Mouse (Mus musculus) hindbrain, embryonic 10.5 days (tissue): ENCODE data around the gene Dlg3. TPM values are rescaled to one million over a fixed set of nuclear protein-coding genes. Genes with fewer than 3 reads are reported as not detected.

Experiments
- DNase-seq: peaks from one replicate; pipeline ENCODE4 v3.0.0-alpha.2; 2017; ENCODE audit warnings: low spot score
- H3K27ac ChIP-seq: fragments of 300-500 bp; sonication (generic); 2 replicates; pipeline ENCODE4 v1.5.1; 2016; ENCODE audit warnings: mild to moderate bottlenecking, moderate library complexity
- H3K27me3 ChIP-seq: fragments of 300-500 bp; sonication (generic); 2 replicates; pipeline ENCODE4 v1.6.1; 2016; ENCODE audit warnings: mild to moderate bottlenecking; ENCODE audit not compliant: poor library complexity, insufficient read depth, severe bottlenecking
- H3K36me3 ChIP-seq: fragments of 300-500 bp; sonication (generic); 2 replicates; pipeline ENCODE4 v1.6.1; 2016; ENCODE audit warnings: mild to moderate bottlenecking, moderate library complexity
- H3K4me1 ChIP-seq: fragments of 300-500 bp; sonication (generic); replicated peaks from 2 replicates; pipeline ENCODE4 v1.6.1; 2016; ENCODE audit warnings: mild to moderate bottlenecking
- H3K4me3 ChIP-seq: fragments of 300-500 bp; sonication (generic); 2 replicates; pipeline ENCODE4 v1.5.1; 2016; ENCODE audit warnings: mild to moderate bottlenecking, moderate library complexity
- H3K9me3 ChIP-seq: fragments of 300-500 bp; sonication (generic); 2 replicates; pipeline ENCODE4 v1.6.1; 2016; ENCODE audit warnings: mild to moderate bottlenecking, moderate library complexity
- WGBS: fragments of 180-500 bp; shearing (Covaris S2); methylation state at CpG from one replicate; pipeline ENCODE4 v1.1.7; 2016; 5-methylcytosine and 5-hydroxymethylcytosine counted together
- polyA plus RNA-seq: library from polyadenylated mRNA; unstranded; fragments of >200 nt; fragmentation: Nextera tagmentation; extraction: Ambion mirVana; gene quantifications from 2 replicates; pipeline ENCODE4 v1.2.1, GENCODE M21; 2016

The Dlg3 gene
- 12.2 and 15.1 TPM in 2 replicates for polyA plus RNA-seq

DNA sequence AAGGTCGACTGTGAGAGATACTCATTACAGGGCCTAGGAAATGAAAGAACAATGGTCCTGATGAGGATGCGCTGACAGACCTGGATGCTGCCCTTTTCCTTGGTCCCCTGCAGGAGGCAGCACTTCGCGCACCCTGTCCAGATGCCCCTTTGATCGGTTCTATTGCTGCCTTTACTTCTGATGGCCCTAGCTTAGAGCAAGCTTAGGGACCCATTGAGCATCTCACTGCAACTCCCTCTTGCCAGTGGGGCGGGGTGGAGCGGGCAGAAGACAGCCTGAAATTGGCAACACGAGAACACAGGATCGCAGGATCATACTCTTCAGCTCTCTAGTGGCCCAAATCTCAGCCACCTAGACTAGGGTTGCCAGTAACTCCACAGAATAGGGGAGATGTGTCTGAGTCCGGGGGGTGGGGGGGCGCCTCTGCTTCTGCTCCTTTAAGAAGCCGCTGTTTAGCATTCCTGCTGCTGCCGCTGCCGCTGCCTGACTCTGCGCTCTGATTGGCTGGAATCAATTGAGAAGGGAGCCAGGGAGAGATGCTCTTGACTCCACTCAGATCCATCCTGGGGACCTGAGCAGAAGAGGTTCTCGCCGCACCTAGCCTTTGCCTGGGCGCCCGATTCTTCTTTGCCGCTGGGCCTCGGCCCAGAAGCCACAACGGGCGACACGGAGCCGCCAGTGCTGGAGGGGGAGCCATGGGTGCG lies at the start of gene Dlg3:
Gene Dlg3 (plus strand): TSS at position 542 of the 704 bp plus-strand sequence.
- H3K4me1 ChIP-seq: peaks cover 6% of the 10 kb centered on the region
- peaks cover 28% of the 10 kb centered on the region for H3K27me3 ChIP-seq
- DNase-seq: peak; percentile 70
- no peaks in the 10 kb centered on the region for H3K9me3 ChIP-seq
- no peaks in the 10 kb centered on the region for H3K36me3 ChIP-seq
- 23% methylated on average over 26 of the region's 26 CpGs for WGBS
- peak within 1 kb of the TSS; percentile 63 for H3K4me3 ChIP-seq
- peak within 1 kb of the TSS; percentile 60 for H3K27ac ChIP-seq

DNA sequence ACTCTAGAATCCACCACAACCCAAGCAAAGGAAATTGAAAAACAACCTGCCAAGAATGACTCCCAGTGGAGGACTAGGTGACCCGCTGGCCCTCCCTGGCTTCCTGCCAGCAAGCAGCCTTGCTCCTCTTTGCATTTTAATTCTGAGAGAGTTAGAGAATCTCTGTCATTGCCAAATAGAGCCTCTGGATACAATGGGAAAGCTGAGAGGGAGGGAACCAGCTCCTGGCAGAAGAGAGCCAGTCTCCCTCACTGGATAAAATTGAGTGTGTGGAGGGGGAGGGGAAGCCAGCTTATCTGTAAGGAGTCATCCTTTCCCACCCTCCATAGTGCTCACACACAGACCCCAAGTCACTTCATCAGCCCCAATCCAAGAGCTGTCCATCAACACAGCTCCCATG lies 38.6 kb upstream of the Dlg3 start:
- Histone ChIP-seq H3K9me3 (no peaks in the 10 kb centered on the region), H3K36me3 (peaks cover 36% of the 10 kb centered on the region), H3K27ac (peak overlapping the region; percentile 84), H3K4me3 (no peak overlapping the region), H3K27me3 (peaks cover 65% of the 10 kb centered on the region), H3K4me1 (peaks cover 32% of the 10 kb centered on the region)
- 34% methylated on average over 1 of the region's 1 CpGs for WGBS
- peak; percentile 6 for DNase-seq

DNA sequence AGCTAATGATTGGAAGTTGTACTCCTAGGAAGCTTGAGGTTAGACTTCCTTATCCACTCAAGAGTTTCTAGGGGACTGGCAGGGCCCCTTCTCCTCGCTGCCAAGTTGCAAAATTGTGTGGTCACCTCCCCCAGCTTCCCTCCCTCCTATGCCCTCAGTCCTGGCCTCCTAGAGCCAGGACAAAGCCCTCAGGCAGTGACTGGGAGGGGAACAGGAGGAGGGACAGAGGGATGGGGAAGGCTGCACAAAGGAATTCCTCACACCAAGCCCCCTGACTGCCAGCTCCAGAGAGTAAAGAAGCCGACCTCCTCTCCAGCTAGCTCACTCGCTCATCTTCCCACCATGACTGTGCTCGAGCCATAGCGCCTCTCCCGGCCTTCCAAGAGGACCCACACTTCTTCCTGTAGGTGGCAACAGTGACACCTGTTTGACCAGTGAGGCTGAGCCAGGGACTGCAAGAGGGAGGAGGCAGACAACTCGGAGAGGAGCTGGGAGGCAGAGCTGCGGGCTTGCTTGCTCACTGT lies 37.8 kb upstream of the Dlg3 start, which contains the start of gene Gdpd2:
Gene Gdpd2 (plus strand): TSS at position 209 of the 524 bp plus-strand sequence.
- WGBS: 11% methylated on average over 8 of the region's 8 CpGs
- Histone ChIP-seq H3K4me3 (peak within 1 kb of the TSS; percentile 47), H3K27ac (peak within 1 kb of the TSS; percentile 84), H3K36me3 (peaks cover 28% of the 10 kb centered on the region), H3K4me1 (peaks cover 32% of the 10 kb centered on the region), H3K27me3 (peaks cover 69% of the 10 kb centered on the region), H3K9me3 (no peaks in the 10 kb centered on the region)
- peak; percentile 62 for DNase-seq

DNA sequence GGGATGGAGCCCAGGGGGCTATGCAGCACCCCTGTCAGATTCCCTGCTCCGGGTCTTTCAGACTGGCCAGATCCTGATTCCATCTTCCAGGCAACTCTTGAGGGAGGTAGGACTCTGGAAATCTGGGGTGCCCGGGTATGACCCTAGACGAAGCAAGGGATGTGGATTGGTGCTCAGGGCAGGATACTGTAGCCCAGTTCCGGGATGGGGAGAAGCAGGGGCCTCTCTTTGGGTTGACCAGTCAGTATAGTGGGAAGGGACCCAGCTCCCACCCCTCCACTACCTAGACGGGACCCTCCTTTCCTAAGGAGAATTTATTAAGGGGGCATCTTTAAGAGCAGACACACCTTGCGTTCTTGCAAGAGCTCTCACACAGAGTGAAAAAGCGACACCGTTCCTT lies 37.3 kb upstream of the Dlg3 start:
- peak overlapping the region; percentile 84 for H3K27ac ChIP-seq
- no peak for DNase-seq
- H3K4me3 ChIP-seq: peak overlapping the region; percentile 47
- WGBS: 32% methylated on average over 8 of the region's 8 CpGs
- H3K9me3 ChIP-seq: no peaks in the 10 kb centered on the region
- H3K4me1 ChIP-seq: peaks cover 32% of the 10 kb centered on the region
- H3K27me3 ChIP-seq: peaks cover 64% of the 10 kb centered on the region
- peaks cover 23% of the 10 kb centered on the region for H3K36me3 ChIP-seq

DNA sequence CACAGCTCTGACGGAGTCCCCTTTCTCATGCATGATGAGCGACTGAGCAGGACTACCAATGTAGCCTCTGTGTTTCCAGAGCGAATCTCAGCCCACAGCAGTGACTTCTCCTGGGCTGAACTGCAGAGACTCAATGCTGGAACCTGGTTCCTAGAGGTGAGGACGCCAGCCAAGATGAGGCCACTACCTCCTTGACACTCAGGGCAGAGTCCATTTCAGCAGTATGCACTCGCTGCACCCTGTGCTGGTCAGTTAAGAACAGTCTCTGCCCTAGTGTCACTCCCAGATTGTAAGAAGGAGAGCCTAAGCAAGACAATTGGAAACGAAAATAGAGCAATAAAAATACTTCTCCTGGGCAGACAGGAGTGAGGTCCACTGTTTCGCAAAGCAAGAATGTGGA lies 33.2 kb upstream of the Dlg3 start:
- Histone ChIP-seq H3K27ac (no peak overlapping the region), H3K9me3 (no peaks in the 10 kb centered on the region), H3K27me3 (peaks cover 86% of the 10 kb centered on the region), H3K4me1 (peaks cover 23% of the 10 kb centered on the region), H3K36me3 (no peaks in the 10 kb centered on the region), H3K4me3 (no peak overlapping the region)
- DNase-seq: no peak
- WGBS: 77% methylated on average over 7 of the region's 7 CpGs

DNA sequence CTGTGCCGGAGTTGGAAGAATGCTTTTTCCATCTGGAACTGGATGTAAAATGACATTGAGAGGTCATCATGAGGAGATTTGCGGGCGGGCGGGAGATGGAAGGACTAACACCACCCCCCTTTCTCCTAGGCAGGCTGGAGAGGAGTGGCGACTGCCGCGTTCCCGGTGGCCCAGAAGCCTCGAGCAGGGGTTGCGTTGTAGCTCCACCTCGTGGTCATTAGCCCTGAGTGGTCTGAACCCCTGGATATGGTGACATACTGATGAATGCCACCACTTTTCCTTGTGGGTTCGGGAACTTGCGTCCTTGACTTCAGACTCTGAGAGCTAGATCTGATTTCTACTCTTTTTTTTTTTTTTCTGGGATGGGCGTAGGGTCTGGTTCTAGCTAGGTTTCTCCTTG lies 28.6 kb upstream of the Dlg3 start:
- H3K4me1 ChIP-seq: 0 out of 2 replicates have a peak, but pooled peaks cover 3% of the 10 kb centered on the region
- H3K36me3 ChIP-seq: no peaks in the 10 kb centered on the region
- no peaks in the 10 kb centered on the region for H3K9me3 ChIP-seq
- DNase-seq: peak; percentile 60
- peak overlapping the region; percentile 39 for H3K4me3 ChIP-seq
- H3K27ac ChIP-seq: no peak overlapping the region
- H3K27me3 ChIP-seq: peaks cover 57% of the 10 kb centered on the region
- 22% methylated on average over 14 of the region's 14 CpGs for WGBS

DNA sequence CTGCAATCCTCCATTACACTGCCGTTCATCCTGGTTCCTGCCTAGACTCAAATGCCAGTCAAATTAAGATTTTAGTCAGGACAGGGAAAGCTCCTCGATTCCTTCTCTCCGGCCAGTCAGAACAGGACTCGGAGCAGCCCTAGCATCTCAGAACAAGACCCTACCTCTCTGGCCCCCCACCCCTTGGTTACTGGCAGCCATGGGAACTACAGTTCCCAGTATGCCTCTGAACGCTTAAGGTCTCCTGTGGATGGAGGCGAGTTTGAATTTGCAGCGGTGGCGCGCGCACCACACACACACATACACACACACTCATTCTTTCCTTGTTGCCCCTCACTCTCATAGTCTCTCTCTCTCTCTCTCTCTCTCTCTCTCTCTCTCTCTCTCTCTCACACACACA lies 28.1 kb upstream of the Dlg3 start:
- H3K27me3 ChIP-seq: peaks cover 52% of the 10 kb centered on the region

DNA sequence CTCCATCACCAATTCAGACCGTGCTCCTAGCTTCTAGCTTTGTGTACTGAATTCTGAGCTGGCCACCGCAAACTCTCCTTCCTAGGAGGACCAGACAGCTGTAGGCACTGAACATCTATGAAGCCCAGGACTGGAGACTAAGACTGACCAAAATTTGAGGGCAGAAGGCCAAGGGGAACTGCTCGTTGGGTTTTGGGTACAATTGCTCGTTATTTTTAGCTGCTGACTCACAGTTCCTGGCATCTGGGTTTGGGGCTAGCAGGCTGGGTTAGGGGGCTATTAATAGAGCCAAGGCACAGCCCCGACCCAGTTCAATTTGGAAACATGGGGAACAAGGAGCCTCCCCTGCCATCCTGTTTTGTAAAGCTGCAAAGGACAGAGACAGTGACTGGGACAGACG lies 26.7 kb upstream of the Dlg3 start:
- Histone ChIP-seq H3K27me3 (peaks cover 48% of the 10 kb centered on the region), H3K27ac (no peak overlapping the region), H3K4me3 (no peak overlapping the region), H3K4me1 (0 out of 2 replicates have a peak, but pooled peaks cover 3% of the 10 kb centered on the region), H3K9me3 (no peaks in the 10 kb centered on the region), H3K36me3 (no peaks in the 10 kb centered on the region)
- WGBS: 71% methylated on average over 6 of the region's 6 CpGs
- DNase-seq: no peak

More for the DNA sequence above, 28.1 kb upstream of the Dlg3 start:
- Histone ChIP-seq H3K9me3 (no peaks in the 10 kb centered on the region), H3K27ac (no peak overlapping the region), H3K4me3 (peak overlapping the region; percentile 39), H3K36me3 (no peaks in the 10 kb centered on the region), H3K4me1 (0 out of 2 replicates have a peak, but pooled peaks cover 3% of the 10 kb centered on the region)
- peak; percentile 14 for DNase-seq
- 30% methylated on average over 10 of the region's 10 CpGs for WGBS

DNA sequence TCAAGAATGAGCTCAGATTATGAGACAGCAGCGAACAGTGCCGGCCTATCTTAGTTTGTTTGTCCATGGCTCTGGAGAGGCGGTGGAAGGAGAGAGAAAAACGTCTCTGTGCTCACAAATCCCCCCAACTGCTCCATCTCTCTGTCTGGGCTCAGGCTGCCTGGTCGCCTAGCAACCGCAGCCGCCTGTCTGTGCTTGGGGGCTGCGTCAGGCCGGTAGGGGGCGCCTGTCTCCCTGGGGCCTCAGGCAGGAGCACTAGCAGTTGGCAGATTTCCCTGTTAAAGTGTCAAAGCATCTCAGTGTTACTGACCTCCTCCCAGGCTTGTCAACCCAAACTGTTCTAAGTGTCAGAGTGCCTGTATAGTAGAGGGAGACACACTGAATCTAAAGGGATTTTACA lies 25.6 kb upstream of the Dlg3 start:
- DNase-seq: peak; percentile 69
- H3K36me3 ChIP-seq: no peaks in the 10 kb centered on the region
- H3K9me3 ChIP-seq: no peaks in the 10 kb centered on the region
- no peak overlapping the region for H3K4me3 ChIP-seq
- 6% methylated on average over 10 of the region's 10 CpGs for WGBS
- peaks cover 38% of the 10 kb centered on the region for H3K27me3 ChIP-seq
- H3K4me1 ChIP-seq: 0 out of 2 replicates have a peak, but pooled peaks cover 3% of the 10 kb centered on the region
- H3K27ac ChIP-seq: no peak overlapping the region

DNA sequence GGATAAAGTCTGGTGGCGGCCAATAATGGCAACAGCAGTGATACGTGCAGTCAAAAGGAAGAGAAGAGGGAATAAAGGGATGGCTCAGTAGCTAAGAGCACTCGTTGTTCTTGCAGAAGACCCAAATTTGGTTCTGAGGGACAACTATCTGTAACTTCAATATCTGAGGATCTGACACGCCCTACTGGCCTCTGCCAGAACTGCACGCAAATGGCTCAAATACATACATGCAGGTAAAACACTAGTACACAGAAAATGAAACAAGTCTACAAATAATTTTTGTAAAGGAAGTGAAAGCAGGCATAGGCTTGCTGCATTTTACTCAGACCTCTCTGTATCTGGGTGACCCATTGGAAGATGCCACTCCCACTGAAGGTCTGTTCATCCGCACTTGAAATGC lies 1.7 kb upstream of the Dlg3 start:
- no peak overlapping the region for H3K27ac ChIP-seq
- peaks cover 27% of the 10 kb centered on the region for H3K27me3 ChIP-seq
- no peak for DNase-seq
- WGBS: 83% methylated on average over 6 of the region's 6 CpGs
- no peak overlapping the region for H3K4me3 ChIP-seq
- no peaks in the 10 kb centered on the region for H3K9me3 ChIP-seq
- H3K36me3 ChIP-seq: no peaks in the 10 kb centered on the region
- peaks cover 6% of the 10 kb centered on the region for H3K4me1 ChIP-seq

DNA sequence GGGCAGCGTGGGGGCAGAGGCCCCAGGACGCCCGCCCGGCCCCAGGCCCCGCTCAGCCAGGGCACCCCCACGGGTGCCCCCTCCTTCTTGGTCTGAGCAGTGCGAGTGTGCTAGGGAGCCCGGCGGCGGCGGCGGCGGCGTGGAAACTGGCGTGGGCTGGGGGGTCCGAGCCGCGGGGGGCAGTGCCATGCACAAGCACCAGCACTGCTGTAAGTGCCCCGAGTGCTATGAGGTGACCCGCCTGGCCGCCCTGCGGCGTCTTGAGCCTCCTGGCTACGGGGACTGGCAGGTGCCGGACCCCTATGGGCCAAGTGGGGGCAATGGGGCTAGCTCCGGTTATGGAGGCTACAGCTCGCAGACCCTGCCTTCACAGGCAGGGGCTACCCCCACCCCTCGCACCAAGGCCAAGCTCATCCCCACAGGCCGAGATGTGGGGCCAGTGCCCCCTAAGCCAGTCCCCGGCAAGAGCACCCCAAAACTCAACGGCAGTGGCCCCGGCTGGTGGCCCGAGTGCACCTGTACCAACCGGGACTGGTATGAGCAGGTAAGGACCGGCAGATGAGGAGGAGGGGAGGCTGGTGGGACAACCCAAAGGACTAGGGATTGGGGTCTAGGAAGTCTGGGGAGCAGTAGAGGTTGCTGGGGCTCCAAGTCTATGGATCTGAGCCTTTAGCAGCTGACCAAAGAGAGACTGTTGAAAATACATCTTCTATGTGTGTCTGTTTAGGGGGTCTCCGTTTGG lies 534 bp downstream of the Dlg3 start:
- Histone ChIP-seq H3K27ac (peak overlapping the region; percentile 60), H3K27me3 (peaks cover 35% of the 10 kb centered on the region), H3K4me3 (peak overlapping the region; percentile 63), H3K36me3 (no peaks in the 10 kb centered on the region), H3K4me1 (peaks cover 6% of the 10 kb centered on the region), H3K9me3 (no peaks in the 10 kb centered on the region)
- no peak for DNase-seq
- 31% methylated on average over 27 of the region's 36 CpGs for WGBS

DNA sequence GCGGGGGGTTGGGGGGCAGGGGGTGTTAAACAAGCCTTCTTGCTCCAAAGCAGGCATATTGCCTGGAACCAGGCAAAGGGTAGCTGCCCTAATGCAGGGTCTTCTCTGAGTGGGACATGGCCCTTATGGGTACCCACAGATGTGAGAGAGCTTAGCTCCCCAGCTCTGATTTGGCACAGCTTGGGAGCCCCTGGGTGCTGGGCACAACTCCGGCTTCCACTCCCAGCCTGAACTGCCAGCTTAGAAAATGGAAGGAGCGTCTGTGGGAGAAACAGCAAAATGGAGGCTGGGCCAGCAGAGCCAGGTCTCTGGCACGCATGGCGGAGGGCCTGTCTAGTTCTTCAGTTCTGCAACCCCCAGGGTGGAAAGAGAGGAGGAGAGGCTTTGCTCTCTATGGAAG lies 1.8 kb downstream of the Dlg3 start:
- Histone ChIP-seq H3K4me1 (peaks cover 6% of the 10 kb centered on the region), H3K4me3 (no peak overlapping the region), H3K9me3 (no peaks in the 10 kb centered on the region), H3K27ac (no peak overlapping the region), H3K36me3 (no peaks in the 10 kb centered on the region), H3K27me3 (peaks cover 37% of the 10 kb centered on the region)
- DNase-seq: no peak
- WGBS: 86% methylated on average over 5 of the region's 5 CpGs

DNA sequence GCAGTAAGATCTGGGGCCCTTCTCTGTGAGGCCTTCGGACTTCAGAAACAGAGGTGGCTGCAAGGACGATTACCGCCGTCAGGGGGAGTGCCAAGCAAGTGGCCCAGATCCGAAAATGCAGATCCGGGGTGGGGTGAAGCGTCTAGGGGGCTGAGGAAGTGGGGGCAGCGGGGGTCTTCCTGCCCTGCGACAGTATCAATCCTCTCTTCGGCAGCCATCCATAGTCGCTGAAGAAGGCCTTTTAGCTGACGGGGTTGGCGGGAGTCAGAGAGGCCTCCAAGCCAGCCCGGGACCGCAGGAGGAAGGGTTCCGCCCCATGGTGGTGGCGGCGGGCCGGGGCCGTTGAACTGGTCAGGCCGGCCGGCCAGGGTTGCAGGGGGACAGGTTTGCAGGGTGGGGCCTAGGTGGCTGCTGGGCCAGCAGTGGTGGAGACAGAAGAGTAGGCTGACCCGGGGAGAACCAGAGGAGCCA lies 6.9 kb downstream of the Dlg3 start:
- 17% methylated on average over 23 of the region's 23 CpGs for WGBS
- Histone ChIP-seq H3K27ac (peak overlapping the region; percentile 82), H3K4me1 (peaks cover 6% of the 10 kb centered on the region), H3K9me3 (no peaks in the 10 kb centered on the region), H3K27me3 (peaks cover 27% of the 10 kb centered on the region; the same call in 1 of the 2 replicates), H3K4me3 (peak overlapping the region; percentile 55), H3K36me3 (no peaks in the 10 kb centered on the region)
- peak; percentile 69 for DNase-seq
